Mouse (Mus musculus) C2C12 (cell line): Measurements from ENCODE around the gene Tmem206.

ENCODE experiments used
- CTCF ChIP-seq: IDR thresholded peaks from one replicate; pipeline ENCODE4 v1.5.1; 2011; ENCODE audit not compliant: control insufficient read depth, insufficient read depth, insufficient read length
- FOSL1 ChIP-seq: IDR thresholded peaks from one replicate; pipeline ENCODE4 v1.8.0; 2011; ENCODE audit warnings: mild to moderate bottlenecking, low read length; ENCODE audit not compliant: poor library complexity, insufficient read depth, severe bottlenecking
- MAX ChIP-seq: IDR thresholded peaks from one replicate; pipeline ENCODE4 v1.6.1; 2011; ENCODE audit warnings: mild to moderate bottlenecking, control low read depth
- MYOD1 ChIP-seq: IDR thresholded peaks from one replicate; pipeline ENCODE4 v1.6.1; 2011; ENCODE audit warnings: low read depth; ENCODE audit not compliant: control insufficient read depth, insufficient read length
- USF1 ChIP-seq: IDR thresholded peaks from one replicate; pipeline ENCODE4 v1.6.1; 2011; ENCODE audit warnings: low read depth, mild to moderate bottlenecking, control low read depth, moderate library complexity

- no peak for TF ChIP-seq CTCF
- TF ChIP-seq MAX = no peak
- TF ChIP-seq FOSL1 = no peak
- no peak for TF ChIP-seq MYOD1
- no peak for TF ChIP-seq USF1
Observed at GRCm38 (mm10) chr1:191349486-191350037, 23.9 kb downstream of the Tmem206 start.
